24 mouse cellular contexts compared by ENCODE assay signal in the genomic region with DNA sequence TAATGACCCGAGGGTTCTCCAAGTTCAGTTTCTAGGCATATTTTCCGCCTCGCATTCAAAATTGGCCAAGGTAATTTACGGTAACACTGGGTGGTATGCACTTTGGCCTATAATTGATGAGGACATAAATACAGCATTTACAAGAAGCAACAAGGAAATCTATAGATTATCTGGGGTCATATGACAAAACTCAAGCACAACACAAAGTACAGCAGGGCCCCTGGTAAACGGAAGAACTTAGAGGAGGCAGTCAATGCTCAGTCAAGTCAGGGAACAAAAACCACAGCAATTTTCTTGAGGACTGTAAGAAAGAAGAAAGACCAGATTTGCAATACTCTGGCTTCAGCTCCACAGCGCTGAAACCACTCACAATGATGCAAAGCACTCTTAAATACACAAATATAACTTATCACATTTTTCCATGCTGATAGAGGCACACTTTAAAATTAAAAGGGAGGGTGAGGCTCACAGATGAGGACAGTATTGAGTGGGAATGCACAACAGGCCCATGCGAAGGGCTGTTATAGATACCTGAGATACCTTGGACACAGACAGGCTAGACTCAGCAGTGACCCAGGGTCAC.
"Had no signal": no experiment of that assay in that cellular context is flagged by ENCODE, and none has a peak within 500 bp of the region (broad histone marks: within the 10 kb centered on the region; RNA-seq: fewer than 3 reads in every experiment).

No protein-coding gene starts in this region.

- H3K4me2 ChIP-seq: limb, embryonic 13.5 days; liver, embryonic 12.5 days; liver, embryonic 15.5 days; midbrain, embryonic 13.5 days; stomach, embryonic 15.5 days had no signal

- DNase-seq: kidney, adult 18-20 months; kidney, postnatal 25 days; layer of hippocampus, adult 9-11 months; liver; lung, adult 18-20 months; right cerebral cortex, postnatal 14 days; right cerebral cortex, postnatal 4 days; spleen, adult 18-20 months; thymus, adult 2 months; thymus, postnatal 14 days; thymus, postnatal 4 days had no signal

- H3K27ac ChIP-seq: kidney, postnatal 0 days; layer of hippocampus, adult 2 months; limb, embryonic 10.5 days; limb, embryonic 13.5 days; liver, embryonic 12.5 days; liver, embryonic 15.5 days; midbrain, embryonic 10.5 days; midbrain, embryonic 13.5 days; stomach, embryonic 15.5 days had no signal

- H3K36me3 ChIP-seq: limb, embryonic 10.5 days; limb, embryonic 13.5 days; liver, embryonic 12.5 days; liver, embryonic 15.5 days; midbrain, embryonic 10.5 days; midbrain, embryonic 13.5 days; stomach, embryonic 15.5 days had no signal

- H3K4me3 ChIP-seq: layer of hippocampus, adult 2 months; limb, embryonic 10.5 days; limb, embryonic 13.5 days; liver, embryonic 12.5 days; liver, embryonic 15.5 days; megakaryocyte, embryonic 14.5 days; midbrain, embryonic 10.5 days; midbrain, embryonic 13.5 days; myocyte; stomach, embryonic 15.5 days had no signal

- H3K27me3 ChIP-seq: limb, embryonic 13.5 days; liver, embryonic 12.5 days; liver, embryonic 15.5 days; megakaryocyte, embryonic 14.5 days; midbrain, embryonic 13.5 days; stomach, embryonic 15.5 days had no signal

- H3K9ac ChIP-seq: limb, embryonic 13.5 days; liver, embryonic 12.5 days; liver, embryonic 15.5 days; midbrain, embryonic 13.5 days; stomach, embryonic 15.5 days had no signal

- ATAC-seq: inflammation-experienced regulatory T-cells, adult 6 months; liver, embryonic 12.5 days; midbrain, embryonic 13.5 days; midbrain, embryonic 16.5 days had no signal

- H3K9me3 ChIP-seq: limb, embryonic 10.5 days; limb, embryonic 13.5 days; liver, embryonic 12.5 days; liver, embryonic 15.5 days; megakaryocyte, embryonic 14.5 days; midbrain, embryonic 10.5 days; midbrain, embryonic 13.5 days; stomach, embryonic 15.5 days had no signal
